Mouse (Mus musculus) small intestine, adult 2 months (tissue): ENCODE measurements around the gene Rap1a.

Experiments
- CTCF ChIP-seq: fragments of 200-500 bp; IDR thresholded peaks from 2 replicates; pipeline ENCODE4 v1.5.1; 2012; ENCODE audit warnings: low read depth, mild to moderate bottlenecking, control low read depth, inconsistent platforms, low read length, moderate library complexity, mixed read lengths; ENCODE audit not compliant: insufficient replicate concordance, insufficient read length; ENCODE audit errors: extremely low read depth
- POLR2A ChIP-seq: fragments of 200-500 bp; IDR thresholded peaks from 2 replicates; pipeline ENCODE4 v1.6.1; 2012; ENCODE audit warnings: low read depth, mild to moderate bottlenecking, control low read depth, inconsistent platforms, low read length, moderate library complexity

DNA sequence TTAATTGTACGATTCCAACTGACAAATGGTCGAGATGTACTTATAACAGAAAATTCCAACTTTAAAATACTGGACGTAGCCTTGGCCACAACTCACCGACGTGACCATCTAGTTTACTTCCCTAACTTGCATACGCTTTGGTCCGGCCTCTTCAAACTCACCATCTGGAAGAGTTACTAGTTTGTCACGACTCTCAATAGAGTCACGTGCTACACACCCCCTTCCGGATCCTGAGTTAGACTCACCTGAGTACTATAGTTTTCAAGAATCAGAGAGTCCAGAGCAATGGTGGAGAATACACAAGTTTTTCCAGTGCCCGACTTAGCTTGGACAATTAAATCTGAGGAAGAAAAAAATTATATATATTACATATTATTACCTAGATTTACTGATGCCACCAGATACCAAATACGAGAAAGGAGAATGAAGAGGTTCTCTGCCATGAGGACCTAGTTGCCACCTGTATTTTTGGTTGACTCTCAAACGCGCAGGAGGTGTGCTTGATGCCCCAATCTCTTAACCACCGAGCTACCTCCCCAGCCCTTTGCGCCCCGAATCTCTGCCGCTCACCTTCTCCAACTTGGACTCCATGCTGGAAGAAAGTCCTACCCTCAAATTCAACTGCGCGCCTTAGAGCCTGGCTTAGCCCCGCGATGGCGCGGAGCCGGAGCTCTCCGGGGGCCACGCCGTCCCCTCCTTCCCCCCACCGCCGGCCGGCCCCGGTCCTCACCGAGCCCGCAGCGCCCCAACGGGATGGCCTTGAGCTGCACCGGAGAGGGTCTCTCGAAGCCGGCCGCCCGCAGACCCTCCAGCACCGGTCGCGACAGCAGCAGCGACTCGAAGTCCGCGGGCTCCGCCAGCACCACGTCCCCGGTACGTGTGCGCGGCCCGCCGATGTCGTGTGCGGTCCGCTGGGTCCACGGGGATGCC lies 114.5 kb downstream of the Rap1a start:
- TF ChIP-seq CTCF (no peak), POLR2A (no peak)
